Mouse (Mus musculus) lung, postnatal 0 days (tissue): ENCODE results near the gene Exosc6.

Source experiments
- CTCF ChIP-seq: IDR thresholded peaks from 2 replicates; pipeline ENCODE4 v1.5.1; 2016; ENCODE audit warnings: antibody characterized with exemption, mild to moderate bottlenecking
- EP300 ChIP-seq: IDR thresholded peaks from 2 replicates; pipeline ENCODE4 v1.6.1; 2016; ENCODE audit warnings: antibody characterized with exemption, mild to moderate bottlenecking, control low read depth

GRCm38 (mm10) chr8:111066308-111066707 is 10.2 kb downstream of the Exosc6 start:
- TF ChIP-seq CTCF (no peak), EP300 (no peak)
